Mouse (Mus musculus) Patski (cell line): ENCODE measurements around the gene Clp1. TPM values are rescaled to one million over a fixed set of nuclear protein-coding genes. Genes with fewer than 3 reads are reported as not detected.

Experiments
- ATAC-seq: fragments of 100-300 bp; one replicate; pipeline ENCODE4 v1.8.0; 2021
- CTCF ChIA-PET: fragments of 350-600 bp; sonication (Branson Sonifier 250); formaldehyde crosslinking; loops from one replicate; lab custom pipeline; 2022; ENCODE audit warnings: inconsistent platforms; lab: Charles Lee
- POLR2A ChIA-PET: fragments of 350-600 bp; sonication (Branson Sonifier 250); formaldehyde crosslinking; loops from one replicate; lab custom pipeline; 2022; ENCODE audit warnings: antibody characterized with exemption, inconsistent platforms; lab: Charles Lee
- DNase-seq: peaks from one replicate; pipeline ENCODE4 v3.0.0-alpha.2; 2011; ENCODE audit warnings: low read depth, low spot score
- H3K27me3 ChIP-seq: fragments of 371-371 bp; one replicate; pipeline ENCODE4 v1.5.1; 2021
- CTCF ChIP-seq: fragments of 100-300 bp; IDR thresholded peaks from one replicate; pipeline ENCODE4 v1.5.1; 2021
- in situ Hi-C: fragments of 300-500 bp; cut with MboI; formaldehyde crosslinking; loops from 3 replicates; pipeline ENCODE4 v1.11.1; 2018; ENCODE audit warnings: low pct_unique_long_range_greater_than_20kb, mixed read lengths
- polyA plus RNA-seq: library from polyadenylated mRNA; unstranded; gene quantifications from one replicate; pipeline ENCODE4 v1.2.3, GENCODE M21; 2021

The Clp1 gene
- polyA plus RNA-seq, 1 experiment from 2014 or later = 11.9 TPM

DNA sequence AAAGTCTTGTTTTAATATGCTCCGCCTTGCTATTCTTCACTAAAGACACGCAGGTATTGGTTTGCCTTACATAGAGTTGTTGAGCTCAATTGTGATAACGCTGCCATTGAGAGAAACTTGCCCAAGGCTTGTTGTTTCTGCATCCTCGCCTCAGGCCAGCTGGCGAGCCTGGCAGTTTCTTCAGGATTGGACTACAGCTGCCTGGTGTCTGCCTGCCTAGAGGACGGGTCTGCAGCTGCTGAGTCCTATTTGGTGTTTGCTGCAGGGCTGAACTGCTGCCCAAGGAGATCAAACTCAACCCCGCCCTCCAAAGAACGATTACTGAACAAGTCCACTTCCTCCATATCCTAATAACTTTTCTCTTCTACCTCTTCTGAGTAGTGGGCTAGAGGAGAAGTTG lies 33.6 kb upstream of the Clp1 start:
- ChIA-PET CTCF (interaction anchor here (1.4 kb wide), 1 partner anchor 15 kb away, joined by 4 read pairs; no protein-coding TSS in a partner anchor), POLR2A (no interaction called here)
- in situ Hi-C loops = no loop called here
- ATAC-seq (no peak), DNase-seq (no peak)
- TF ChIP-seq CTCF = no peak
- peaks cover 8% of the 10 kb centered on the region for H3K27me3 ChIP-seq

- DNase-seq (no peak), ATAC-seq (peak; percentile 76)
- ChIA-PET POLR2A (interaction anchor here (2.1 kb wide), 1 partner anchor 10 kb away, joined by 6 read pairs; no protein-coding TSS in a partner anchor), CTCF (interaction anchor here (0.6 to 2.8 kb wide), 15 partner anchors 9 to 85 kb away, joined by 3 to 10 read pairs (median 4); partner anchors contain the start of genes Gm19426, Gm28635, Med19 and Ube2l6)
- in situ Hi-C loops = no loop called here
- TF ChIP-seq CTCF = peak; percentile 74
- H3K27me3 ChIP-seq = peaks cover 2% of the 10 kb centered on the region
Observed at GRCm38 (mm10) chr2:84758542-84759127, 31.5 kb upstream of the Clp1 start.

DNA sequence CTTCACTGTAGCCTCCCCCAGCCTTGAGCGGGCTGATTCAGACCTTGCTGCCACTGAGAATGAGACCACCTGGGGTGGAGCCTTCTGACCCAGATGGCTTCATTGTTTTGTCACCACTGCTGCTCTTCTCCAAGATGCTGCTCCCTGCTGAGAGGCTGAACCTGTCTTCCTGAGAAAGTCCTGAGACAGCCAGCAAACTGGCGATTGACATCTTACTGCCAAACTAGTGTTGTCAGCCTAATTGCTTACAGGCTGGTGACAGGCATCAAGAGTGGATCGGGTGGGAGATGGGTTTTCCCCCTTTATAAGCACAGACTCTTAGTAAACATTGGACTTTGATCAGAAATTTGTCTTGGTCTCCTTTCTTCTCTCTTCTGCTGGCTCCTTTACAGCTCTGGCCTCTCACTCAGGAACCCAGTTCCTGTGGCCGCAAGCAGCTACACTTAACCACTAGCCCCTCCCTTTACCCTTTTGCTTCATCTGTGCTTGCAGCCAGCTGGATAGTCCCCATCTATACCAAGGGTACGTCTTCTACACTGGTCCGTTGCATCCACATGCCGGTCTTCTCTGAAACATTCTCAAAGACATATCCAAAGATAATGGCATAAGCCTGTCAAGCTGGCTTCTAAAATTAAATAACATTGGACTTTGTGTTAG lies 30.0 kb upstream of the Clp1 start:
- no peak for ATAC-seq
- ChIA-PET CTCF (interaction anchor here (0.9 to 2.8 kb wide), 3 partner anchors 15 to 35 kb away, joined by 3 to 10 read pairs (median 4); no protein-coding TSS in a partner anchor), POLR2A (interaction anchor here (1.4 to 2.1 kb wide), 2 partner anchors 9 to 13 kb away, joined by 3 to 6 read pairs; no protein-coding TSS in a partner anchor)

DNA sequence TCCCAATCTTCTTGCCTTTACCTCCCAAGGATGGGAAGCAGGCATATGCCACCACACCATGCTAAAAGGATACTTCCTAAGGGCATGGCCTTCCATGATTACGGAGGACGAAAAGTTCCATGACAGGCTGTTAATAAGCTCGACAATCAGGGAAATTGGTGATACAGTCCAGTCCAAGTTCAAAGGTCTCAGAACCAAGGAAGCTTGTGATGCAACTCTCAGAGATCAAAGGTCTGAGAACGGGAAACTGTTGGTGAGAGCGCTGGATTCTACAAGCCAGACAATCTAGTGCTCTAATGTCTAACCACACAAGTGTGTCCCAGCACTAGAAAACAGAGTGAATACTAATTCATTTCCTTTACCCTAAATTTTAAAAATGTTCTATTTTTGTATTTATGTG lies 29.1 kb upstream of the Clp1 start:
- no peak for TF ChIP-seq CTCF
- ChIA-PET POLR2A (interaction anchor here (1.4 kb wide), 1 partner anchor 12 kb away, joined by 3 read pairs; no protein-coding TSS in a partner anchor), CTCF (interaction anchor here (1.1 to 4.6 kb wide), 4 partner anchors 10 to 155 kb away, joined by 3 to 21 read pairs (median 5); no protein-coding TSS in a partner anchor)
- ATAC-seq (no peak), DNase-seq (no peak)
- in situ Hi-C loops = no loop called here
- H3K27me3 ChIP-seq = peaks cover 6% of the 10 kb centered on the region

More for the DNA sequence above, 30.0 kb upstream of the Clp1 start:
- in situ Hi-C loops = no loop called here
- peaks cover 6% of the 10 kb centered on the region for H3K27me3 ChIP-seq
- DNase-seq = no peak
- TF ChIP-seq CTCF = no peak

- ChIA-PET POLR2A (interaction anchor here (1.1 kb wide), 1 partner anchor 9 kb away, joined by 3 read pairs; no protein-coding TSS in a partner anchor), CTCF (interaction anchor here (1.2 to 3.3 kb wide), 5 partner anchors 8 to 60 kb away, joined by 3 to 13 read pairs (median 5); partner anchors contain the start of gene Ube2l6)
- ATAC-seq (no peak), DNase-seq (no peak)
- no peak for TF ChIP-seq CTCF
- in situ Hi-C loops = no loop called here
- H3K27me3 ChIP-seq = peaks cover 18% of the 10 kb centered on the region
Observed at GRCm38 (mm10) chr2:84750115-84750514, 23.0 kb upstream of the Clp1 start.

DNA sequence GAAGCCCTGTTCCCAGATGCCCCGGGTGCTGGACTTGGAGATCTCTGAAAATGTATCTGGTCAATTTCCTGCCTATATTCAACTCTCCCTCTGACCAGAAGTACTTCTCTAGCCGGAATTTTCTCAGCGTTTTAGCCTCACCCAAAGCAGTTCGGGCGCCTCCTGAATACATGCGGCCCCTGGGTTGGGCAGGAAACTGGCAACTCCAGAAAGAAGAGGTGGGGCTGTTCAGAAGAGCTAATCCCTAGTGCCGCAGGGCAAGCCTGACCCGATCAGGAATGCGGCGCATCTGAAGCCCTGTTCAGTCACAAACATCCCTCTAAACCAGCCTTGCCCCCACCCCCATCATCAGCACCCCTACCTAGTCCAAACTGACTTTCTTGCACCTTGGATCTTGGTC lies 17.0 kb upstream of the Clp1 start:
- no peak for TF ChIP-seq CTCF
- CTCF ChIA-PET = interaction anchor here (1.0 to 1.1 kb wide), 2 partner anchors 9 to 14 kb away, joined by 3 read pairs; no protein-coding TSS in a partner anchor
- DNase-seq = no peak
- no peak for ATAC-seq
- POLR2A ChIA-PET = interaction anchor here (0.6 to 1.2 kb wide), 3 partner anchors 13 to 37 kb away, joined by 3 read pairs; partner anchors contain the start of gene Clp1
- in situ Hi-C loops = no loop called here
- peaks cover 12% of the 10 kb centered on the region for H3K27me3 ChIP-seq

DNA sequence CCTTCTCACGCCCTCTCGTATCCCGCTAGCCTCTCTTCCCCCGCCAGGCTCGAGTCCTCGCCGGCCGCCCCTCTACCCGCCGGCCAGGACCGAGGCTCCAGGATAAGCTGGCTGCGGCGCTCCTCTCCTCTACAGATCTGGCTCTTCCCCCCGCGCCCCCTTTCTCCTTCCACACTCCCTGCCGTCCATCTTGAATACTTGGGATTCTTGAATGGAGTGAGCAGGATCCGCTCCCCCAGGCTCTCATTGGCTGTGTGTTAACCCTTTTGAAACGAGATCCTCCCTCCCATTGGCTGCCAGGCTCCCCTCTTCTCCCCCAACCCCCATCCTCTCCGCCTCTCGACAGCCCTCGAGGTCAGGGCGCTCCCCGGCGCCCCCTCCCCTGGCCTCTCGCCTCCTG lies 16.4 kb upstream of the Clp1 start, which contains the start of gene Gm19426:
Gene Gm19426, minus strand, starts transcription at position 95 of the 400 bp plus-strand sequence.
- peaks cover 6% of the 10 kb centered on the region for H3K27me3 ChIP-seq
- in situ Hi-C loops = no loop called here
- peak; percentile 93 for ATAC-seq
- POLR2A ChIA-PET = interaction anchor here (1.1 kb wide), 1 partner anchor 17 kb away, joined by 3 read pairs; the partner anchor contains the start of gene Clp1
- CTCF ChIA-PET = interaction anchor here (1.1 kb wide), 1 partner anchor 15 kb away, joined by 3 read pairs; no protein-coding TSS in a partner anchor
- TF ChIP-seq CTCF = no peak
- no peak for DNase-seq

GRCm38 (mm10) chr2:84742451-84743283 lies 15.5 kb upstream of the Clp1 start:
- no peak for TF ChIP-seq CTCF
- ChIA-PET POLR2A (no interaction called here), CTCF (interaction anchor here (0.7 to 4.2 kb wide), 4 partner anchors 12 to 57 kb away, joined by 3 to 21 read pairs (median 16); partner anchors contain the start of gene Ube2l6)
- no peak for ATAC-seq
- no peak for DNase-seq
- H3K27me3 ChIP-seq = no peaks in the 10 kb centered on the region
- in situ Hi-C loops = no loop called here

- CTCF ChIA-PET = interaction anchor here (1.0 to 4.2 kb wide), 5 partner anchors 7 to 57 kb away, joined by 3 to 21 read pairs (median 13); partner anchors contain the start of gene Ube2l6
- no peak for ATAC-seq
Observed at GRCm38 (mm10) chr2:84741841-84742450, 14.8 kb upstream of the Clp1 start.

More at GRCm38 (mm10) chr2:84741841-84742450, 14.8 kb upstream of the Clp1 start:
- POLR2A ChIA-PET = no interaction called here
- H3K27me3 ChIP-seq = no peaks in the 10 kb centered on the region
- in situ Hi-C loops = no loop called here
- no peak for TF ChIP-seq CTCF
- no peak for DNase-seq
